Mouse (Mus musculus) thymus, postnatal 4 days (tissue): ENCODE data around the gene Msi1.
"Not testable (repeated sequence)": the region's sequence is repeated elsewhere in the genome, so short reads cannot be mapped to it uniquely, and the experiment has no call there.

Experiments
- DNase-seq: peaks from one replicate; pipeline ENCODE4 v3.0.0; 2021

The Msi1 gene

GRCm38 (mm10) chr5:115490638-115491000 is 61.2 kb downstream of the Msi1 start:
- no peak for DNase-seq

- DNase-seq = no peak
Observed at GRCm38 (mm10) chr5:115491076-115491475, 61.7 kb downstream of the Msi1 start.

DNA sequence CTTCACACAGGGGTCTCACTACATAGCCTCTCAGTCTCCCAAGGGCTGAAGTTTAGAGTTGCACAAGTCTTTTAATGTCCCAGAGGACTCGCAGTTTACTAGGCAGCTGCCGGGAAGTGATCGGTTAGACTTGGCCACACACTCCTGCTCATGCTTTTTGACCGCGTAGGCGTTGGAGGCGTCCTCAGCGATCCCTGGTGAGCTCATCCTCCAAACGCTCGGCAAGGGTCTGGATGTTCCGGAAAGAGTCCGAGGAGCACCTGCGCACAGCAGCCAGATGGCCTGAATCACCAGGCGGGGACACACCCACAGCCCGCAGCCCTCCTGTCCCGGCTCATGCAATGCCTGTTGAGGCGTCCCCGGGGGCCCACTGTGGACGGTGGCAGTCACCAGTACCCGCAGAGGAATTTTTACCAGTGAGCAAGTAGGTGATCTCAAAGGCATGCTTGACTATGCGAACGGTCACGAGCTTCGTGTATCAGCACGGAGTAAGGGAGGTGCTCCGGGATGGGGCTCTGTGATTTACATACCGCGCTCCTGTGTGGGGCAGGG is 62.4 kb downstream of the Msi1 start:
- DNase-seq = peak; percentile 44

GRCm38 (mm10) chr5:115492711-115493335 is 63.4 kb downstream of the Msi1 start:
- no peak for DNase-seq

DNA sequence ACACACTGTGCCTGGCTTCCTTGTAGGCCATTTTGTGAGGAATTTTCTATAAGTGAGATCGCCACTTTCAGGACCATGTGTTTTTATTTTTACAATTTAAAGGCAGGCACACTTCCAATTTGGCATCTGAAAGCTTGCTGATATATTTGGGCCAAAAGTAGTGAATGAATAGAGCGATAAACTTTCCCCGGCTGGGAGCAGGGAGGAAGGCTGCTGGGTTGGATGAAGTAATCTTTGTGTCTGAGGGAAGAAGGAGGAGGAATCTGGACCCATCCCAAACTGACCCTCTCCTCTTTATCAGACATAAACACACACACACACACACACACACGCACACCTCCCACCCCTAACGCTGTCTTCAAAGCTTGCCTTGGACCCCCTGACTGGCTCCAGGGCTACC is 64.0 kb downstream of the Msi1 start:
- no peak for DNase-seq

DNA sequence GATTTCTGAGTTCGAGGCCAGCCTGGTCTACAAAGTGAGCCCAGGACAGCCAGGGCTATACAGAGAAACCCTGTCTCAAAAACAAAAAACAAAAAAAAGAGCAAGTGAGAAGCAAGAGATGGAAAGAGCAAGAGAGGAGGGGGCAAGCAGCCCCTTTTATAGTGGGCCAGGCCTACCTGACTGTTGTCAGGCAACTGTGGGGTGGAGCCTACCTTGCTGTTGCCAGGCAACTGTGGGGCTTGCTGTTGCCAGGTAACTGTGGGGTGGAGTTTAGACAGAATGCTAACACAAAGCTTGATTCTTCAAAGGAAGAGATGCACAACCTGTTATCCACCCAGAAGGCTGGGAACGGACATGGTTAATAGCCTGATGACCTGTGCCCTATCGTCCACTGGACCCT is 66.2 kb downstream of the Msi1 start:
- DNase-seq = not testable (repeated sequence)

- no peak for DNase-seq
Observed at GRCm38 (mm10) chr5:115497033-115497432, 67.6 kb downstream of the Msi1 start.

- DNase-seq = no peak
Observed at GRCm38 (mm10) chr5:115498307-115499240, 69.2 kb downstream of the Msi1 start.

DNA sequence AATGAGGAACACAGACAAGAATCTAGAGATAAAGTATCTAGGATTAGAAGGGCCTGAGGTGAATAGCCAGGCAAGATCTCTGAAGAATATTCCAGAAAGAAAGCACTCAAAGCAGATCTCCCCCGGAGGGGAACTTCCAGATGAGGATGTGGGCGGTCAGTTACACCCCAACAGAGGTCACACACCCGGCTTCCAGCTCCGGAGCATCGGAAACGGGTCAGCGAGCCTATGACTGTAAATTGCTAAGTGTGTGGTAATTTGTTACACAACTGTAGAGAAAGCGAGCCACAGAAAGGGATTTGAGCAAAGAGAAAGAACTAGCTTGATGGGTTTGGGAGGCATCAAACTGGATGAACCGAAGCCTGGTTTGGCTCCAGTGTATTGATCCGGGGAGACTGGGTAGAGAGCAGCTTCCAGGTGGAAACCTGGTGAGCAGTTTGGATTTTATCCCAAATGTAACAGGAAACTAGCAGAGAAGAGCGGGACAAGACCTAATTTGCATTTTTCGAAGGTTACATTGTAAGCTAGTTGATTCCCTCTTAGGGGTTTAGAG is 71.1 kb downstream of the Msi1 start:
- DNase-seq = no peak

DNA sequence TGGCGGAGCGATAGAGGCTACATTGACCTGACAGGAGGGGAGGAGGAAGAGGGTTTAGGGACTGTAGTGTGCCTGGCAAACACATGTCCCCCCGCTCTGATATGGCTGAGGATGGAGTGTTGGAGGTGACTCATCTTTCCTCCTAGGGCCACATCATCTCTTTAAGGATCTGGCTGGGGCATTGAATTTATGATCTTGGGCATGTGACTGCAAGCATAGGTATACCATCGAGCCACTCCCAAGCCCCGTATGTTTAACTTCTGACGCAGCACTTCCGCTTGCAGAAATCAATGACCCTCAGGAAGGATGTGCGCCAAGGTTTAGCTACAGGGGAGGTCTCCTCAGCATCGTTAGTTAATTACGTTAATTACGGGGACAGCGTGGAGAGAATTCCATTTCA is 73.6 kb downstream of the Msi1 start:
- DNase-seq = no peak
